Mouse (Mus musculus): ENCODE measurements around the gene Ell3. TPM values are rescaled to one million over a fixed set of nuclear protein-coding genes. Genes with fewer than 3 reads are reported as not detected.

Ell3 gene
- total and polyA plus RNA-seq, 3 experiments, result 0.02 TPM; not detected in 2

DNA sequence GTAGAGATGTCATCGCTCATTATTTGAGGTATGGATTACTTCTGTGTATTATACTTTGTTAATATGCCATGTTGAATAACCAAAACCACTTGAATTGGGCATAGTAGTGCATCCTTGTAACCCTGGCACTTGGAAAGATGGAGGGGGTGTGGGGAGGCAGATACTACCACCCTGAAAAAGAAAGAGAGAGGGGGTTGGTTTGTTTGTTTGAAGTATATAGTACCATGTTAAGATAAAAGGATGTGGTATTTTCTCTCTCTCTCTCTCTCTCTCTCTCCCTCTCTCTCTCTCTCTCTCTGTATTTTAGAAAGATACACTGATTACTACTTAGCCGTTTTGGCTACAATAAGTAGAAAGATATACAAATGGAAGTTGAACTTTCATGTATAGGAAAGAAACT is 18.2 kb downstream of the Ell3 start:
- Histone ChIP-seq H3K9me3 (replicated peaks) (no peaks in the 10 kb centered on the region), H3K36me3 (replicated peaks) (peaks cover 90% of the 10 kb centered on the region), H3K4me1 (ENCODE audit: insufficient read depth, low read depth, low read length) (no peaks in the 10 kb centered on the region), H3K27me3 (ENCODE audit: insufficient read depth, low read length) (no peaks in the 10 kb centered on the region), H3K4me3 (ENCODE audit: low read depth, low read length) (no peak overlapping the region)
- no peak for ATAC-seq (ENCODE audit: extremely low read depth, insufficient number of reproducible peaks, low FRiP score, poor library complexity, severe bottlenecking)
- TF ChIP-seq POLR2AphosphoS5 (IDR thresholded peaks at IDR 0.05; ENCODE audit: insufficient replicate concordance, low read depth, low read length), result no peak
- no peak for TF ChIP-seq CTCF (IDR thresholded peaks at IDR 0.05; ENCODE audit: low read depth, low read length)
- TF ChIP-seq TAL1 (conservative IDR thresholded peaks at IDR 0.05; ENCODE audit: low read depth, low read length), result no peak
- no peak for TF ChIP-seq GATA1 (IDR thresholded peaks at IDR 0.05; ENCODE audit: borderline replicate concordance, low read length)
- TF ChIP-seq GATA2 (IDR thresholded peaks at IDR 0.05; ENCODE audit: borderline replicate concordance, low read depth, low read length), result no peak
- no peak for DNase-seq (ENCODE audit: low spot score)

DNA sequence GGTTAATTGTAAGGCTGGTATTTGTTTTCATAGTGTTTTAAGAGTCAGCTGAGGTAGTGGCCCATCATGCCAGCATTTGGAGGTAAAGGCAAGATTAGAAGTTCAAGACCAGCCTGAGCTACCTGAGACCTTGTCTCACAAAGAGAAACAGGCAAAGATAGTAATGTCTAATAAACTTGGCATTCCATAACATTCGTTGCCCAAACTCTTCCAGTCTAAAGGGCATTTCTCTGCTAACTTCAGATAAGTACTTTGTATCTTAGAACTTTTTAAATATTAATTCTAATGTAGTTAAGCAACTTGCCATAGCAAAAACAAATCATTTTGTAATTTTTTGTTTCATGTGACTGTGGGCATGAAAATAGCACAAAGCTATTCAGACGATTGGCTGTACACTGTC is 20.9 kb downstream of the Ell3 start:
- no peak overlapping the region for H3K4me3 ChIP-seq (ENCODE audit: low read depth, low read length)
- H3K4me1 ChIP-seq (ENCODE audit: insufficient read depth, low read depth, low read length), result peaks cover 8% of the 10 kb centered on the region; the same call in 1 of the 2 replicates
- no peaks in the 10 kb centered on the region for H3K9me3 ChIP-seq (replicated peaks)
- DNase-seq (ENCODE audit: low spot score) (no peak), ATAC-seq (ENCODE audit: extremely low read depth, insufficient number of reproducible peaks, low FRiP score, poor library complexity, severe bottlenecking) (no peak)
- H3K36me3 ChIP-seq (replicated peaks), result peaks cover 84% of the 10 kb centered on the region
- TF ChIP-seq GATA2 (IDR thresholded peaks at IDR 0.05; ENCODE audit: borderline replicate concordance, low read depth, low read length) (no peak), POLR2AphosphoS5 (IDR thresholded peaks at IDR 0.05; ENCODE audit: insufficient replicate concordance, low read depth, low read length) (no peak)
- H3K27me3 ChIP-seq (ENCODE audit: insufficient read depth, low read length), result no peaks in the 10 kb centered on the region

DNA sequence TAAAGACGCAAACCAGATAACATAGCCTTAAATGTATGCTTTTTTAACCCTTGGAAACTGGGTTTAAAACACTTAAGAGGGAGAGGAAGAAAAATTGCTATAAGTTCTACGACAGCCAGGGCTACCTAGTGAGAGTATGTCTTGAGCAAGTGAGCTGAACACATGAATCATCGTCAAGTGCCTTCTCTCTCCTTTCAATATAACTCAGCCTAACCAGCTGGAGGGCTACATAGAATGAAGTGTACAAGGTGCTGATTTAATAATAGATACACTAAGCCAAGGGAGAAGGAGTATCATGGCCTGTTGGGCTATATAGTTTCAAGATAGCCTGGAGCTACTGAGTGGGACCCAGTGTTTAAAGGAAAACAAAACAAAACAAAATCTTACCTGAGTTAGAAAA is 25.6 kb downstream of the Ell3 start:
- TF ChIP-seq GATA2 (IDR thresholded peaks at IDR 0.05; ENCODE audit: borderline replicate concordance, low read depth, low read length), result no peak
- TF ChIP-seq GATA1 (IDR thresholded peaks at IDR 0.05; ENCODE audit: borderline replicate concordance, low read length), result no peak
- TF ChIP-seq CTCF (IDR thresholded peaks at IDR 0.05; ENCODE audit: low read depth, low read length), result no peak
- peaks cover 28% of the 10 kb centered on the region for H3K4me1 ChIP-seq (ENCODE audit: insufficient read depth, low read depth, low read length)

DNA sequence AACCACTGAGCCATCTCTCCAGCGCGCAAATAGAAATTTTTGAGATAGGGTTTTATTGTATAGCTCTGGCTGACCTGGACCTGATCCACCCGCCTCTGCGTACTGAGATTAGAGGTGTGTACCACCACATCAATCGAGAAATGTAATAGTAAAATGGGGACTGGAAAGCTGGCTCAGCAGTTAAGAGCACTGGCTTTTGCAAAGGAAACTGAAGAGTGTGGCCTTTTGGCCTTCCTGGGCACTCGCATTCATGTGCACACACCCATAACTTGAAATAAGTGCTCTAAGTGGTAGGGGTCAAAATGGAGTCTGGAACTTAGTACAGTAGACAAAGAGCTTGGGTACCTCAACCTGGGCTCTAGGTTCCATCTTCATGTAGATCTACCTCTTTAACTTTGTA is 27.7 kb downstream of the Ell3 start:
- Histone ChIP-seq H3K36me3 (replicated peaks) (peaks cover 48% of the 10 kb centered on the region), H3K4me1 (ENCODE audit: insufficient read depth, low read depth, low read length) (peaks cover 43% of the 10 kb centered on the region), H3K4me3 (ENCODE audit: low read depth, low read length) (no peak overlapping the region; the same call in 1 of the 2 replicates)

More for the DNA sequence above, 25.6 kb downstream of the Ell3 start:
- H3K9me3 ChIP-seq (replicated peaks), result no peaks in the 10 kb centered on the region
- peaks cover 67% of the 10 kb centered on the region for H3K36me3 ChIP-seq (replicated peaks)
- no peak overlapping the region for H3K4me3 ChIP-seq (ENCODE audit: low read depth, low read length)
- ATAC-seq (ENCODE audit: extremely low read depth, insufficient number of reproducible peaks, low FRiP score, poor library complexity, severe bottlenecking), result no peak
- no peaks in the 10 kb centered on the region for H3K27me3 ChIP-seq (ENCODE audit: insufficient read depth, low read length)
- no peak for DNase-seq (ENCODE audit: low spot score)

DNA sequence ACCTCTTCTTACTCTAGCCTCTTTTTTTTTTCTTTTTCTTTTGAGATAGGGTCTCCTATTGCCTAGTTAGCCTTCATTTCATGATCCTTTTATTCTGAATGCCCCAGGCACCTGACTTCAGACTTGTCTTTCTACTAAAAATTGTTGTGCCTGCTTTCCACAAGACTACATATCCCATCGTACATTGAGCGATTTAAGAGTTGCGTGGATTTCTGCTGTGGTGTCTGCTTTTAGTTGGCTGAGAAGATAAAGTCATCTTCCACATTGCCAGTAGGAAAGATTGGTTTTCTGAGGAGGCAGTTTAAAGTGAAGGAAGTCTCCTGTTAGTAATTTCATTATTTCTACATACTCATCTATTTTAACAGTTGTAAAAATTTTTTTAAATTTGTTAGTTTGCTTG is 28.5 kb downstream of the Ell3 start:
- peaks cover 44% of the 10 kb centered on the region for H3K36me3 ChIP-seq (replicated peaks)
- peaks cover 42% of the 10 kb centered on the region for H3K4me1 ChIP-seq (ENCODE audit: insufficient read depth, low read depth, low read length)
- TF ChIP-seq TAL1 (conservative IDR thresholded peaks at IDR 0.05; ENCODE audit: low read depth, low read length), result no peak
- TF ChIP-seq POLR2AphosphoS5 (IDR thresholded peaks at IDR 0.05; ENCODE audit: insufficient replicate concordance, low read depth, low read length), result no peak
- TF ChIP-seq GATA1 (IDR thresholded peaks at IDR 0.05; ENCODE audit: borderline replicate concordance, low read length), result no peak
- ATAC-seq (ENCODE audit: extremely low read depth, insufficient number of reproducible peaks, low FRiP score, poor library complexity, severe bottlenecking) (no peak), DNase-seq (ENCODE audit: low spot score) (no peak)
- H3K4me3 ChIP-seq (ENCODE audit: low read depth, low read length), result no peak overlapping the region; the same call in 1 of the 2 replicates
- H3K9me3 ChIP-seq (replicated peaks), result no peaks in the 10 kb centered on the region
- no peaks in the 10 kb centered on the region for H3K27me3 ChIP-seq (ENCODE audit: insufficient read depth, low read length)

More for the DNA sequence above, 27.7 kb downstream of the Ell3 start:
- DNase-seq (ENCODE audit: low spot score), result no peak
- no peak for TF ChIP-seq POLR2AphosphoS5 (IDR thresholded peaks at IDR 0.05; ENCODE audit: insufficient replicate concordance, low read depth, low read length)
- no peak for TF ChIP-seq TAL1 (conservative IDR thresholded peaks at IDR 0.05; ENCODE audit: low read depth, low read length)
- TF ChIP-seq GATA1 (IDR thresholded peaks at IDR 0.05; ENCODE audit: borderline replicate concordance, low read length), result no peak
- no peak for TF ChIP-seq CTCF (IDR thresholded peaks at IDR 0.05; ENCODE audit: low read depth, low read length)
- no peak for TF ChIP-seq GATA2 (IDR thresholded peaks at IDR 0.05; ENCODE audit: borderline replicate concordance, low read depth, low read length)
- no peak for ATAC-seq (ENCODE audit: extremely low read depth, insufficient number of reproducible peaks, low FRiP score, poor library complexity, severe bottlenecking)
- Histone ChIP-seq H3K9me3 (replicated peaks) (no peaks in the 10 kb centered on the region), H3K27me3 (ENCODE audit: insufficient read depth, low read length) (no peaks in the 10 kb centered on the region)

DNA sequence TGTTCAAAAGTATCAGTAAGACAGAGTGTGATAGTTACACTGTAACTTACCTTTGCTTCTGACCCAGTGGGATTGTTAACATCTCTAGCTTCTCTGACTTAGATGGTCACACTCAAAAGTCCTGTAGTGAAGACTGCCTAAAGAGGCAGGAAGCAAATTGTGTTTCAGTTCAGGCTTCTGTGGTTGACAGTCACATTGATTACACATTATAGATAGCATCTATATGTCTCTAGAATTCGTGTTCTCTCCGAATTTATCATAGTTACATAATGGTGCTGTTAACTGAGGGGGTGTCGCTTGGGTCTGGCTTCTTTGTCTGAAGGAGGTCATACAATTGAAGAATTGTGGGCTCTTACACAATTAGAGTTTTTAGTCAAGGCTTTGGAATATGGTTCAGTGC is 29.0 kb downstream of the Ell3 start:
- Histone ChIP-seq H3K27me3 (ENCODE audit: insufficient read depth, low read length) (no peaks in the 10 kb centered on the region), H3K9me3 (replicated peaks) (no peaks in the 10 kb centered on the region), H3K4me1 (ENCODE audit: insufficient read depth, low read depth, low read length) (peaks cover 44% of the 10 kb centered on the region), H3K4me3 (ENCODE audit: low read depth, low read length) (peak overlapping the region; percentile 97; the same call in 1 of the 2 replicates), H3K36me3 (replicated peaks) (peaks cover 46% of the 10 kb centered on the region)
- TF ChIP-seq TAL1 (conservative IDR thresholded peaks at IDR 0.05; ENCODE audit: low read depth, low read length) (no peak), GATA1 (IDR thresholded peaks at IDR 0.05; ENCODE audit: borderline replicate concordance, low read length) (no peak), CTCF (IDR thresholded peaks at IDR 0.05; ENCODE audit: low read depth, low read length) (no peak), GATA2 (IDR thresholded peaks at IDR 0.05; ENCODE audit: borderline replicate concordance, low read depth, low read length) (no peak), POLR2AphosphoS5 (IDR thresholded peaks at IDR 0.05; ENCODE audit: insufficient replicate concordance, low read depth, low read length) (no peak)
- ATAC-seq (ENCODE audit: extremely low read depth, insufficient number of reproducible peaks, low FRiP score, poor library complexity, severe bottlenecking) (no peak), DNase-seq (ENCODE audit: low spot score) (no peak)

DNA sequence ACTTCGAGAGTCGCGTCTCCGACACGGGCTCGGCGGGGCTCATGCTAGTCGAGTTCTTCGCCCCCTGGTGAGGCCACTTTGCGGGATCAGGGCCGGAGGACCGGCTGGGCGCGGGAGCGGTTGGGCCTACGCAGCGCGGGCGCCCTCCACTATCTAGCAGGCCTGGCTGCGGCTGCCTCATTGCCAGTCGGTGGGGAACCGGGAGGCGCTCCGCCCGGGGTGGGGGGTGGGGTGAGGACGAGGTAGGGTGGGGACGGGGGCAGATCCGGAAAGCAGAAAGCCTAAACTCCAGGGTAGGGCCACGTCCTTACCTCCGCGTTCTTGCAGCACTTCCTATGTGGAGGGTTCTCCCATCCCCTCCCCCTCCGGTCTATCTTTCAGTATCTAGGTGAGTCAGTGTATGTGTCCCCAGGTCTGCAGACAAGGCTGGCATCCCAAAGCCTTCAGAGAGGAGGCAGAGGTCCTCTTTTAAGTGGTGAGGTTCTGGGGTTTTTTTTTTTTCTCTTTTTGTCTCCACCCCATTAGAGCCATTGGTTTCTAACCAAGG is 29.9 kb downstream of the Ell3 start:
- H3K4me3 ChIP-seq (ENCODE audit: low read depth, low read length), result peak overlapping the region; percentile 97
- peaks cover 41% of the 10 kb centered on the region for H3K36me3 ChIP-seq (replicated peaks)
- no peaks in the 10 kb centered on the region for H3K27me3 ChIP-seq (ENCODE audit: insufficient read depth, low read length)
- ATAC-seq (ENCODE audit: extremely low read depth, insufficient number of reproducible peaks, low FRiP score, poor library complexity, severe bottlenecking) (no peak), DNase-seq (ENCODE audit: low spot score) (peak; percentile 57)
- TF ChIP-seq TAL1 (conservative IDR thresholded peaks at IDR 0.05; ENCODE audit: low read depth, low read length) (no peak), CTCF (IDR thresholded peaks at IDR 0.05; ENCODE audit: low read depth, low read length) (no peak), POLR2AphosphoS5 (IDR thresholded peaks at IDR 0.05; ENCODE audit: insufficient replicate concordance, low read depth, low read length) (no peak), GATA2 (IDR thresholded peaks at IDR 0.05; ENCODE audit: borderline replicate concordance, low read depth, low read length) (no peak), GATA1 (IDR thresholded peaks at IDR 0.05; ENCODE audit: borderline replicate concordance, low read length) (no peak)
- H3K4me1 ChIP-seq (ENCODE audit: insufficient read depth, low read depth, low read length), result peaks cover 41% of the 10 kb centered on the region
- no peaks in the 10 kb centered on the region for H3K9me3 ChIP-seq (replicated peaks)
